Comparison of ENCODE assay signal across 21 mouse cellular contexts in genomic region chr11:8471535-8471934, GRCm38 (mm10).
DNase-seq lines count a peak whose midpoint lies in the region; ATAC-seq and TF ChIP-seq lines count a peak whose summit lies in the region.
"Had no signal": no experiment of that assay in that cellular context is flagged by ENCODE, and none has a peak within 500 bp of the region (broad histone marks: within the 10 kb centered on the region; RNA-seq: fewer than 3 reads in every experiment).

No protein-coding gene starts in this region.

- no peak for ATAC-seq in lung, embryonic 15.5 days (ENCODE audit: borderline replicate concordance, extremely low read depth, low FRiP score, low TSS enrichment)
- ATAC-seq in lung, postnatal 0 days: no peak
- ATAC-seq: activated CD4-positive, CD25-positive, alpha-beta regulatory T cell, adult 4 months; CD4-positive, CD25-positive, alpha-beta regulatory T cell, adult 4 months; Patski had no signal

- H3K27me3 ChIP-seq in lung, embryonic 15.5 days: no peaks in the 10 kb centered on the region
- H3K27me3 ChIP-seq in lung, postnatal 0 days (replicated peaks; ENCODE audit: insufficient read depth, low read length): no peaks in the 10 kb centered on the region
- H3K27me3 ChIP-seq: Patski had no signal

- H3K4me3 ChIP-seq in lung, embryonic 15.5 days: no peak overlapping the region
- no peak overlapping the region for H3K4me3 ChIP-seq in lung, postnatal 0 days (ENCODE audit: low read depth, low read length)

- H3K9ac ChIP-seq in lung, embryonic 15.5 days: no peak overlapping the region
- no peak overlapping the region for H3K9ac ChIP-seq in lung, postnatal 0 days (replicated peaks; ENCODE audit: low read depth)

- 88% methylated on average over 3 of the region's 3 CpGs for WGBS in lung, embryonic 15.5 days
- 88% methylated on average over 3 of the region's 3 CpGs for WGBS in lung, postnatal 0 days

- TF ChIP-seq EP300 in lung, postnatal 0 days (IDR thresholded peaks at IDR 0.05): no peak

- TF ChIP-seq CTCF in lung, postnatal 0 days (IDR thresholded peaks at IDR 0.05): no peak

- peaks cover 63% of the 10 kb centered on the region for H3K4me1 ChIP-seq in lung, embryonic 15.5 days
- peaks cover 30% of the 10 kb centered on the region for H3K4me1 ChIP-seq in lung, postnatal 0 days (ENCODE audit: insufficient read depth, low read depth, low read length)

- H3K27ac ChIP-seq in lung, embryonic 15.5 days: 0 out of 2 replicates have a peak overlapping the region, but pooled peaks have one; percentile 3
- H3K27ac ChIP-seq in lung, postnatal 0 days (ENCODE audit: low read length): peak overlapping the region; percentile 60

- DNase-seq in lung, adult 18-20 months: no peak
- DNase-seq in lung, postnatal 0 days (ENCODE audit: low spot score): no peak
- no peak for DNase-seq in lung, postnatal 14 days
- DNase-seq in fat pad, adult 2 months (ENCODE audit: extremely low read depth, low read depth, low spot score): peak; percentile 83
- peak; percentile 81 for DNase-seq in gonadal fat pad, adult 2 months (ENCODE audit: low read depth)
- no peak for DNase-seq in gastrocnemius, postnatal 4 days (ENCODE audit: low spot score in 2 of 2)
- no peak for DNase-seq in kidney, adult 11 months
- DNase-seq: adrenal gland, adult 2 months; adrenal gland, adult 8-10 months; adrenal gland, postnatal 10 days; adrenal gland, postnatal 14 days; adrenal gland, postnatal 25 days; adrenal gland, postnatal 36 days; B cell, adult 2 months; cerebellum, adult 11 months; cerebellum, adult 11-12 months had no signal

- no peak overlapping the region for H3K4me2 ChIP-seq in lung, embryonic 15.5 days
- no peak overlapping the region for H3K4me2 ChIP-seq in lung, postnatal 0 days (replicated peaks; ENCODE audit: low read depth, low read length)

- H3K36me3 ChIP-seq in lung, embryonic 15.5 days: peaks cover 5% of the 10 kb centered on the region; the same call in 1 of the 2 replicates
- H3K36me3 ChIP-seq in lung, postnatal 0 days (ENCODE audit: insufficient read depth, low read length): peaks cover 3% of the 10 kb centered on the region; the same call in 1 of the 2 replicates
- H3K36me3 ChIP-seq: G1E had no signal

- no peaks in the 10 kb centered on the region for H3K9me3 ChIP-seq in lung, embryonic 15.5 days
- no peaks in the 10 kb centered on the region for H3K9me3 ChIP-seq in lung, postnatal 0 days (ENCODE audit: low read length)

Comparison
In these comparisons a context has a peak if more than half of its experiments do, and no peak if none do; other contexts are left out.
1. DNase-seq: peak in fat pad, adult 2 months (single experiment) and gonadal fat pad, adult 2 months (single experiment); none in lung, adult 18-20 months (0 of 2), lung, postnatal 0 days (single experiment), lung, postnatal 14 days (single experiment), gastrocnemius, postnatal 4 days (0 of 2) and kidney, adult 11 months (single experiment).